Mouse (Mus musculus) lung, embryonic 15.5 days (tissue): Measurements from ENCODE around the gene Fam133b. TPM values are rescaled to one million over a fixed set of nuclear protein-coding genes. Genes with fewer than 3 reads are reported as not detected.

Experiments used
- ATAC-seq: fragments of 200-750 bp; cut with Nextera tagmentation; 2 replicates; pipeline ENCODE4 v1.8.0; 2017; ENCODE audit warnings: moderate number of reproducible peaks, borderline replicate concordance; ENCODE audit not compliant: low FRiP score, low TSS enrichment; ENCODE audit errors: extremely low read depth
- H3K27ac ChIP-seq: fragments of 300-500 bp; sonication (generic); 2 replicates; pipeline ENCODE4 v1.5.1; 2015; ENCODE audit warnings: moderate library complexity, mild to moderate bottlenecking, inconsistent platforms
- H3K27me3 ChIP-seq: fragments of 300-500 bp; sonication (generic); 2 replicates; pipeline ENCODE4 v1.6.1; 2015; ENCODE audit warnings: inconsistent platforms
- H3K36me3 ChIP-seq: fragments of 300-500 bp; sonication (generic); 2 replicates; pipeline ENCODE4 v1.6.1; 2015; ENCODE audit warnings: inconsistent platforms
- H3K4me1 ChIP-seq: fragments of 300-500 bp; sonication (generic); 2 replicates; pipeline ENCODE4 v1.6.1; 2015; ENCODE audit warnings: inconsistent platforms
- H3K4me2 ChIP-seq: fragments of 300-500 bp; sonication (generic); 2 replicates; pipeline ENCODE4 v1.6.1; 2015; ENCODE audit warnings: inconsistent platforms, mild to moderate bottlenecking, moderate library complexity
- H3K4me3 ChIP-seq: fragments of 300-500 bp; sonication (generic); 2 replicates; pipeline ENCODE4 v1.5.1; 2015; ENCODE audit warnings: mild to moderate bottlenecking, inconsistent platforms
- H3K9ac ChIP-seq: fragments of 300-500 bp; sonication (generic); 2 replicates; pipeline ENCODE4 v1.6.1; 2015; ENCODE audit warnings: inconsistent platforms
- H3K9me3 ChIP-seq: fragments of 300-500 bp; sonication (generic); 2 replicates; pipeline ENCODE4 v1.6.1; 2016; ENCODE audit warnings: inconsistent platforms
- WGBS: fragments of 180-500 bp; shearing (Covaris S2); methylation state at CpG from one replicate; pipeline ENCODE4 v1.1.7; 2015; 5-methylcytosine and 5-hydroxymethylcytosine counted together
- polyA plus RNA-seq: library from polyadenylated mRNA; unstranded; fragments of >200 nt; fragmentation: Nextera tagmentation; extraction: Ambion mirVana; gene quantifications from 2 replicates; pipeline ENCODE4 v1.2.1, GENCODE M21; 2015

Gene Fam133b
- polyA plus RNA-seq, result 26.7 and 27.5 TPM in 2 replicates

- Histone ChIP-seq H3K4me3 (peak within 1 kb of the TSS; percentile 83), H3K27ac (peak within 1 kb of the TSS; percentile 89), H3K4me1 (peaks cover 14% of the 10 kb centered on the region), H3K9me3 (no peaks in the 10 kb centered on the region), H3K9ac (peak within 1 kb of the TSS; percentile 87), H3K4me2 (peak within 1 kb of the TSS; percentile 63), H3K27me3 (no peaks in the 10 kb centered on the region), H3K36me3 (peaks cover 5% of the 10 kb centered on the region; the same call in 1 of the 2 replicates)
- WGBS, result under 1% methylated on average over 79 of the region's 80 CpGs
- peak; percentile 96 for ATAC-seq
Observed at GRCm38 (mm10) chr5:3543629-3544479, at the start of gene Fam133b. Gene Fam133b, plus strand, starts transcription at chr5:3543833.

GRCm38 (mm10) chr5:3493968-3494367, 49.7 kb upstream of the Fam133b start:
- no peaks in the 10 kb centered on the region for H3K27me3 ChIP-seq
- 91% methylated on average over 9 of the region's 9 CpGs for WGBS
- peaks cover 16% of the 10 kb centered on the region for H3K4me1 ChIP-seq
- no peak overlapping the region for H3K9ac ChIP-seq
- no peak overlapping the region for H3K27ac ChIP-seq
- no peaks in the 10 kb centered on the region for H3K36me3 ChIP-seq
- no peak overlapping the region for H3K4me3 ChIP-seq
- ATAC-seq, result no peak
- H3K4me2 ChIP-seq, result no peak overlapping the region
- H3K9me3 ChIP-seq, result no peaks in the 10 kb centered on the region

- Histone ChIP-seq H3K27me3 (no peaks in the 10 kb centered on the region), H3K27ac (no peak overlapping the region)
- ATAC-seq, result no peak
Observed at GRCm38 (mm10) chr5:3494452-3495187, 49.0 kb upstream of the Fam133b start.

GRCm38 (mm10) chr5:3497505-3497925, 46.1 kb upstream of the Fam133b start:
- Histone ChIP-seq H3K4me2 (no peak overlapping the region), H3K27ac (no peak overlapping the region), H3K36me3 (no peaks in the 10 kb centered on the region), H3K4me1 (peaks cover 16% of the 10 kb centered on the region), H3K9ac (no peak overlapping the region), H3K9me3 (no peaks in the 10 kb centered on the region), H3K27me3 (no peaks in the 10 kb centered on the region), H3K4me3 (no peak overlapping the region)
- WGBS, result 81% methylated on average over 5 of the region's 5 CpGs
- ATAC-seq, result no peak

More at GRCm38 (mm10) chr5:3494452-3495187, 49.0 kb upstream of the Fam133b start:
- peaks cover 16% of the 10 kb centered on the region for H3K4me1 ChIP-seq
- no peaks in the 10 kb centered on the region for H3K9me3 ChIP-seq
- no peak overlapping the region for H3K4me3 ChIP-seq
- no peak overlapping the region for H3K4me2 ChIP-seq
- no peaks in the 10 kb centered on the region for H3K36me3 ChIP-seq
- 62% methylated on average over 8 of the region's 8 CpGs for WGBS
- no peak overlapping the region for H3K9ac ChIP-seq

- Histone ChIP-seq H3K9me3 (no peaks in the 10 kb centered on the region), H3K27me3 (no peaks in the 10 kb centered on the region), H3K36me3 (no peaks in the 10 kb centered on the region), H3K4me1 (peaks cover 29% of the 10 kb centered on the region), H3K4me2 (no peak overlapping the region), H3K4me3 (no peak overlapping the region), H3K9ac (no peak overlapping the region), H3K27ac (no peak overlapping the region)
- 87% methylated on average over 5 of the region's 5 CpGs for WGBS
- ATAC-seq, result no peak
Observed at GRCm38 (mm10) chr5:3500298-3500697, 43.3 kb upstream of the Fam133b start.

GRCm38 (mm10) chr5:3500957-3501563, 42.6 kb upstream of the Fam133b start:
- H3K27me3 ChIP-seq, result no peaks in the 10 kb centered on the region
- 49% methylated on average over 8 of the region's 8 CpGs for whole genome bisulfite sequencing
- H3K4me1 ChIP-seq, result peaks cover 29% of the 10 kb centered on the region
- H3K27ac ChIP-seq, result no peak overlapping the region
- H3K4me2 ChIP-seq, result no peak overlapping the region
- H3K36me3 ChIP-seq, result no peaks in the 10 kb centered on the region
- ATAC-seq, result no peak
- no peak overlapping the region for H3K4me3 ChIP-seq
- no peaks in the 10 kb centered on the region for H3K9me3 ChIP-seq
- H3K9ac ChIP-seq, result no peak overlapping the region

- H3K36me3 ChIP-seq, result no peaks in the 10 kb centered on the region
- H3K4me3 ChIP-seq, result no peak overlapping the region
- no peak overlapping the region for H3K4me2 ChIP-seq
- H3K9me3 ChIP-seq, result no peaks in the 10 kb centered on the region
- H3K9ac ChIP-seq, result no peak overlapping the region
- H3K4me1 ChIP-seq, result peaks cover 29% of the 10 kb centered on the region
- no peak overlapping the region for H3K27ac ChIP-seq
- H3K27me3 ChIP-seq, result no peaks in the 10 kb centered on the region
- no peak for ATAC-seq
- 30% methylated on average over 8 of the region's 8 CpGs for WGBS
Observed at GRCm38 (mm10) chr5:3501564-3502001, 42.0 kb upstream of the Fam133b start.

- Histone ChIP-seq H3K9ac (no peak overlapping the region), H3K27me3 (no peaks in the 10 kb centered on the region), H3K9me3 (no peaks in the 10 kb centered on the region), H3K36me3 (no peaks in the 10 kb centered on the region), H3K27ac (peak overlapping the region; percentile 56), H3K4me1 (peaks cover 29% of the 10 kb centered on the region), H3K4me3 (no peak overlapping the region), H3K4me2 (0 out of 2 replicates have a peak overlapping the region, but pooled peaks have one; percentile 7)
- whole genome bisulfite sequencing, result 29% methylated on average over 11 of the region's 11 CpGs
- peak; percentile 80 for ATAC-seq
Observed at GRCm38 (mm10) chr5:3502610-3503350, 40.9 kb upstream of the Fam133b start.

GRCm38 (mm10) chr5:3503373-3503772, 40.3 kb upstream of the Fam133b start:
- Histone ChIP-seq H3K27ac (peak overlapping the region; percentile 56; the same call in 1 of the 2 replicates), H3K9me3 (no peaks in the 10 kb centered on the region), H3K27me3 (no peaks in the 10 kb centered on the region), H3K36me3 (no peaks in the 10 kb centered on the region), H3K4me3 (no peak overlapping the region), H3K4me2 (no peak overlapping the region), H3K9ac (no peak overlapping the region), H3K4me1 (peaks cover 29% of the 10 kb centered on the region)
- WGBS, result 64% methylated on average over 4 of the region's 4 CpGs
- ATAC-seq, result no peak

- Histone ChIP-seq H3K9me3 (no peaks in the 10 kb centered on the region), H3K4me2 (no peak overlapping the region), H3K27ac (no peak overlapping the region), H3K27me3 (no peaks in the 10 kb centered on the region), H3K36me3 (no peaks in the 10 kb centered on the region), H3K4me1 (peaks cover 29% of the 10 kb centered on the region), H3K4me3 (no peak overlapping the region), H3K9ac (no peak overlapping the region)
- no peak for ATAC-seq
- 68% methylated on average over 9 of the region's 9 CpGs for WGBS
Observed at GRCm38 (mm10) chr5:3503836-3504323, 39.8 kb upstream of the Fam133b start.

GRCm38 (mm10) chr5:3504453-3504852, 39.2 kb upstream of the Fam133b start:
- no peaks in the 10 kb centered on the region for H3K27me3 ChIP-seq
- peaks cover 29% of the 10 kb centered on the region for H3K4me1 ChIP-seq
- H3K4me2 ChIP-seq, result no peak overlapping the region
- H3K36me3 ChIP-seq, result no peaks in the 10 kb centered on the region
- H3K27ac ChIP-seq, result no peak overlapping the region
- 58% methylated on average over 4 of the region's 4 CpGs for WGBS
- no peak for ATAC-seq
- H3K9ac ChIP-seq, result no peak overlapping the region
- no peaks in the 10 kb centered on the region for H3K9me3 ChIP-seq
- no peak overlapping the region for H3K4me3 ChIP-seq
